Mouse (Mus musculus): ENCODE measurements around the gene Slc23a2. TPM values are rescaled to one million over a fixed set of nuclear protein-coding genes. Genes with fewer than 3 reads are reported as not detected.
A peak's percentile ranks its signal among the peaks of the same experiment; 100 is the strongest.

Slc23a2 gene
- polyA plus RNA-seq, 1 experiment from 2014 or later: 8.9 TPM

- TF ChIP-seq CTCF (IDR thresholded peaks at IDR 0.05; ENCODE audit: low read depth): no peak
- no peak for ATAC-seq
- 94% methylated on average over 9 of the region's 9 CpGs for WGBS
- H3K27ac ChIP-seq (ENCODE audit: low read depth, low read length): no peak overlapping the region
- no peaks in the 10 kb centered on the region for H3K9me3 ChIP-seq (ENCODE audit: control insufficient read depth)
- no peaks in the 10 kb centered on the region for H3K36me3 ChIP-seq (ENCODE audit: control insufficient read depth, insufficient read depth)
- no peak overlapping the region for H3K4me2 ChIP-seq (replicated peaks; ENCODE audit: low read depth)
- no peak overlapping the region for H3K9ac ChIP-seq (ENCODE audit: low read depth, low read length)
- H3K4me1 ChIP-seq (replicated peaks; ENCODE audit: control insufficient read depth, insufficient read depth, low read length): no peaks in the 10 kb centered on the region
- H3K4me3 ChIP-seq (ENCODE audit: low read depth, low read length): no peak overlapping the region
- H3K27me3 ChIP-seq (replicated peaks; ENCODE audit: control insufficient read depth, insufficient read depth, low read length): no peaks in the 10 kb centered on the region
These were observed 35.9 kb downstream of the Slc23a2 start for GRCm38 (mm10) chr2:132108988-132109387.

DNA sequence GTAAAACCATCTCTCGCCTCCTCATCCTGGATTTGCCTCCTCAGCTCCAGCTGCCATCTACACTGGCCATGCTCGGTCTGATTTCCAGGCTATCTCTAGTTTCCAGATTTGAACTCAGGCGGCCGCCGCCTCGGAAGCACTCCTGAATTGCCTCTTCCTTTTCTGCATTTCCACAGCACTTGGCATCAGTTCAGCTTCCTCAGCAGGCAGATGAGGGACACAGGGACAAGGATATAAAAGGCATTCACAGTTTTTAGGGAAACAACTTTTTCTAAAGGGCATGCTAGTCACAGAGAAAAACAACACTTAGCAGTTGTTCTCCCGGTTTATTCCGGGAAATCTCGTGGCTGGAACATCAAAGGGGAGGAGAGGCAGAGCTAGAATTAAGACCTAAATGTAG lies 37.3 kb downstream of the Slc23a2 start:
- ATAC-seq: no peak
- no peak overlapping the region for H3K9ac ChIP-seq (ENCODE audit: low read depth, low read length)
- no peak overlapping the region for H3K27ac ChIP-seq (ENCODE audit: low read depth, low read length)
- WGBS: 79% methylated on average over 9 of the region's 9 CpGs
- no peaks in the 10 kb centered on the region for H3K9me3 ChIP-seq (ENCODE audit: control insufficient read depth)
- no peaks in the 10 kb centered on the region for H3K27me3 ChIP-seq (replicated peaks; ENCODE audit: control insufficient read depth, insufficient read depth, low read length)
- H3K4me2 ChIP-seq (replicated peaks; ENCODE audit: low read depth): no peak overlapping the region
- no peak overlapping the region for H3K4me3 ChIP-seq (ENCODE audit: low read depth, low read length)
- TF ChIP-seq CTCF (IDR thresholded peaks at IDR 0.05; ENCODE audit: low read depth): no peak
- no peaks in the 10 kb centered on the region for H3K36me3 ChIP-seq (ENCODE audit: control insufficient read depth, insufficient read depth)
- H3K4me1 ChIP-seq (replicated peaks; ENCODE audit: control insufficient read depth, insufficient read depth, low read length): no peaks in the 10 kb centered on the region

DNA sequence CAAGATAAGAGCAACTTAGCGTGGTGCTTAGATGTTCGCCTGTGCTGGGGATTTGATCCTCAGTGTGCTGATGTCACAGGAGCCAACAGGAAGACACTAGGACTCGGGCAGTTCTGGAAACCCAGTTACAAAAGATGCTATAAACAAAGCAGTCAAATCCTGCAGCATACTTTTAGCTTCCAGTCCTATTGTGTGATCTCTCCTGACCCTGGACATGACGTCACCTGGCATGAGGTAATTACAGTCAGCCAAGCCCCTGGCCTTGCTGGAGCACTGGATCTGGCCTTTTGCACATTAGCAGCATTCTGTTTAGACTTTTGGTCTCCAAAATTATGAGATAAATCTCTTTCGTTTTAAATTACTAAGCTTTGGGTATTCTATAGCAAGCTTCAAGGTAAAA lies 38.8 kb downstream of the Slc23a2 start:
- no peak overlapping the region for H3K4me3 ChIP-seq (ENCODE audit: low read depth, low read length)
- H3K4me1 ChIP-seq (replicated peaks; ENCODE audit: control insufficient read depth, insufficient read depth, low read length): no peaks in the 10 kb centered on the region
- 55% methylated on average over 5 of the region's 5 CpGs for whole genome bisulfite sequencing
- no peak overlapping the region for H3K9ac ChIP-seq (ENCODE audit: low read depth, low read length)
- H3K27me3 ChIP-seq (replicated peaks; ENCODE audit: control insufficient read depth, insufficient read depth, low read length): no peaks in the 10 kb centered on the region
- no peak overlapping the region for H3K27ac ChIP-seq (ENCODE audit: low read depth, low read length)
- no peak overlapping the region for H3K4me2 ChIP-seq (replicated peaks; ENCODE audit: low read depth)
- ATAC-seq: no peak
- H3K9me3 ChIP-seq (ENCODE audit: control insufficient read depth): no peaks in the 10 kb centered on the region
- no peak for TF ChIP-seq CTCF (IDR thresholded peaks at IDR 0.05; ENCODE audit: low read depth)
- 0 out of 2 replicates have a peak, but pooled peaks cover 4% of the 10 kb centered on the region for H3K36me3 ChIP-seq (ENCODE audit: control insufficient read depth, insufficient read depth)

- Histone ChIP-seq H3K27ac (ENCODE audit: low read depth, low read length) (no peak overlapping the region), H3K9ac (ENCODE audit: low read depth, low read length) (no peak overlapping the region), H3K4me2 (replicated peaks; ENCODE audit: low read depth) (peak overlapping the region; percentile 30; the same call in 1 of the 2 replicates)
These were observed 41.6 kb downstream of the Slc23a2 start for GRCm38 (mm10) chr2:132103265-132103664.

DNA sequence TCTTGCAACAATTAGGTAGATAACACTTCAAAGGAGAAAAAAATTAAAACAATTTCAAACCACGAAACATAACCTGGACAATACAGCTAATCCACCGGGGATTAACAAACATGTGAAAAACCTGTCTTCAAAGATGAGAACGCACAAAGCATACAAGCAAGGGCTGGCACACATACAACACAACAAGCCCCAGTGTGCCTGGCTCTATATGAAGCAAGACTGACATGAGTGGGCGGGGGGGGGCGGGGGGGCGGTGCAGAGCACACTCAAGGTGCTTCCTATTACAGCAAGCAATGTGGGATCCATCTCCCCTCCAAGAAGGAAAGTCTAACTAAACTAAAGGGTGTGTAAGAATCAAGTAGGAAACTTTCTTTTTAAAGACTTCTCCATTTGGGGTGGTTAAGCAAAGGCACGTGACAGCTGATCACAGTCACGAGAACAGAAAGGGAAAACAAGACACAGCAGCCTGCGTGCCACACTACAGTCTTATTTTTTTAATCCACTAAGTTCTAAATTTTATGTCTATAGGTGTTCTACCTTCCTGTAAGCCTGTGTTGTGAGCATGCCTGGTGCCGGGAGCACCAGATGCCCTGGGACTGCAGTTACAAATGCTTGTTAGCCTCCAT lies 42.3 kb downstream of the Slc23a2 start:
- H3K27me3 ChIP-seq (replicated peaks; ENCODE audit: control insufficient read depth, insufficient read depth, low read length): no peaks in the 10 kb centered on the region
- ATAC-seq: no peak
- no peak for TF ChIP-seq CTCF (IDR thresholded peaks at IDR 0.05; ENCODE audit: low read depth)
- 72% methylated on average over 10 of the region's 10 CpGs for WGBS
- no peak overlapping the region for H3K4me3 ChIP-seq (ENCODE audit: low read depth, low read length)
- peaks cover 14% of the 10 kb centered on the region; the same call in 1 of the 2 replicates for H3K36me3 ChIP-seq (ENCODE audit: control insufficient read depth, insufficient read depth)
- no peak overlapping the region for H3K27ac ChIP-seq (ENCODE audit: low read depth, low read length)
- no peaks in the 10 kb centered on the region for H3K9me3 ChIP-seq (ENCODE audit: control insufficient read depth)
- H3K4me1 ChIP-seq (replicated peaks; ENCODE audit: control insufficient read depth, insufficient read depth, low read length): no peaks in the 10 kb centered on the region
- no peak overlapping the region for H3K9ac ChIP-seq (ENCODE audit: low read depth, low read length)
- H3K4me2 ChIP-seq (replicated peaks; ENCODE audit: low read depth): peak overlapping the region; percentile 30; the same call in 1 of the 2 replicates

More at GRCm38 (mm10) chr2:132103265-132103664, 41.6 kb downstream of the Slc23a2 start:
- H3K4me3 ChIP-seq (ENCODE audit: low read depth, low read length): no peak overlapping the region
- no peaks in the 10 kb centered on the region for H3K4me1 ChIP-seq (replicated peaks; ENCODE audit: control insufficient read depth, insufficient read depth, low read length)
- 22% methylated on average over 8 of the region's 8 CpGs for WGBS
- no peaks in the 10 kb centered on the region for H3K27me3 ChIP-seq (replicated peaks; ENCODE audit: control insufficient read depth, insufficient read depth, low read length)
- H3K9me3 ChIP-seq (ENCODE audit: control insufficient read depth): no peaks in the 10 kb centered on the region
- peaks cover 13% of the 10 kb centered on the region; the same call in 1 of the 2 replicates for H3K36me3 ChIP-seq (ENCODE audit: control insufficient read depth, insufficient read depth)
- no peak for TF ChIP-seq CTCF (IDR thresholded peaks at IDR 0.05; ENCODE audit: low read depth)
- ATAC-seq: no peak

DNA sequence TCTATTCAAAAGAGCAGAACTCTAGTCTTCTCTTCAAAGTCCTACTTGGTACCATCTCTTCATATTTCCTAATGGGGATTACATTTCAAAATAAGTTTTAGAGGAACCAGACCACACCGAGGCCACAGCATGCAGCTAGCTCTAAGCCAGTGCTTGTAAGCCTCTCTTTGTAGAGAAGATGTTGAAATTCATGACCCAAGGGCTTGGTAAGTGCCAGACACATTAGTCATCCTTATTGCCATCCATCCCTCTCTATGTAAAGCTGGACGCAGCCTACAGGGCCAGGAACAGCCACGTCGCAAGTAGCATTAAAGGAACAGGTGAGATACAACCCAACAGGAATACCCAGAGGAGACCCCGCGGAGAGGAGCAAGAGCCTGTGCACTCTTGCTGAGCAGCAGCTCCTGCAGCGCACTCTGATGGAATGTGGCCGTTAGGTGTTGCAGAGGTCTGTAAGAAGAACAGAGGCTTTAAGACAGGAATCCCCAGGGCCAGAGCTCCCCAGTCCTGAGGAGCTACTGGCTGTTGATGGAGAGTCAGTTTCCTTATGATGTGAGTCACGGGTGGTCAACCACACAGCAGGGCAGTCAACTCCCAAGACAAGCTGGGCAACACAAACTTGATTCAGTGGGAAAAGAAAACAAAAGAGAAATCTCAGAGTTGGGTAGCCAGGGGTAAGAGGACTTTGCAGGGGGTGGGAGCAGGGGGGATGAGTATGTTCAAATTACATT lies 45.8 kb downstream of the Slc23a2 start:
- 84% methylated on average over 9 of the region's 9 CpGs for WGBS
- Histone ChIP-seq H3K36me3 (ENCODE audit: control insufficient read depth, insufficient read depth) (peaks cover 14% of the 10 kb centered on the region; the same call in 1 of the 2 replicates), H3K9me3 (ENCODE audit: control insufficient read depth) (no peaks in the 10 kb centered on the region), H3K4me3 (ENCODE audit: low read depth, low read length) (no peak overlapping the region), H3K4me1 (replicated peaks; ENCODE audit: control insufficient read depth, insufficient read depth, low read length) (no peaks in the 10 kb centered on the region; the same call in 1 of the 2 replicates), H3K9ac (ENCODE audit: low read depth, low read length) (no peak overlapping the region), H3K27ac (ENCODE audit: low read depth, low read length) (no peak overlapping the region), H3K27me3 (replicated peaks; ENCODE audit: control insufficient read depth, insufficient read depth, low read length) (no peaks in the 10 kb centered on the region), H3K4me2 (replicated peaks; ENCODE audit: low read depth) (no peak overlapping the region)
- ATAC-seq: no peak
- no peak for TF ChIP-seq CTCF (IDR thresholded peaks at IDR 0.05; ENCODE audit: low read depth)
